Mouse (Mus musculus) olfactory bulb, adult 2 months (tissue): ENCODE results near the gene Dchs2.

ENCODE experiments used
- CTCF ChIP-seq: fragments of 200-500 bp; IDR thresholded peaks from 2 replicates; pipeline ENCODE4 v1.5.1; 2012; ENCODE audit warnings: low read depth, mild to moderate bottlenecking, low read length, moderate library complexity; ENCODE audit not compliant: insufficient read depth
- POLR2A ChIP-seq: fragments of 200-500 bp; IDR thresholded peaks from 2 replicates; pipeline ENCODE4 v1.6.1; 2012; ENCODE audit warnings: mild to moderate bottlenecking, low read depth, low read length, moderate library complexity; ENCODE audit not compliant: insufficient read depth

DNA sequence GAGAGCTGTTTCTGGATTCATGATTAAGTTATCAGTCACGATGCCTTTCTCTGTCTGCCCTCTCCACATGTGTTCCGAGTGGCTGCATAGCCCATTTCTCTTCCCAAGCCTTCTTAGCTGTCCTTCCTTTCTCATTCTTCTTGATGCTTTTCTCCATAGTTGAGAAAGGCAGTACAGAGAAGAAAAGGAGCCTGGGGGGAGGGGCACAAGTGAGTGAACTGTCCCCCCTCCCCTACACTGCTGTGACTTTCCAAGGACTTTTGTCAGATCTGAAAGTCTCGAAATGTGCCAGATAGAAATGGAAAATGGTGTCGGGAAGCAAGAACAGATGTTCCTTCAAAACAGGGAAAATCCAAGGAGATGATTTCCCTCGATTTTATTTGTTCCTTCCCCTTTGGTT, 118.8 kb downstream of the Dchs2 start:
- TF ChIP-seq CTCF (no peak), POLR2A (no peak)
